Mouse (Mus musculus) brain, embryonic 18.5 days (tissue): ENCODE measurements around the gene Pde8a.

Experiments used
- DNase-seq: peaks from one replicate; pipeline ENCODE4 v3.0.0-alpha.2; 2012; ENCODE audit warnings: low read depth, low spot score

Pde8a gene

DNA sequence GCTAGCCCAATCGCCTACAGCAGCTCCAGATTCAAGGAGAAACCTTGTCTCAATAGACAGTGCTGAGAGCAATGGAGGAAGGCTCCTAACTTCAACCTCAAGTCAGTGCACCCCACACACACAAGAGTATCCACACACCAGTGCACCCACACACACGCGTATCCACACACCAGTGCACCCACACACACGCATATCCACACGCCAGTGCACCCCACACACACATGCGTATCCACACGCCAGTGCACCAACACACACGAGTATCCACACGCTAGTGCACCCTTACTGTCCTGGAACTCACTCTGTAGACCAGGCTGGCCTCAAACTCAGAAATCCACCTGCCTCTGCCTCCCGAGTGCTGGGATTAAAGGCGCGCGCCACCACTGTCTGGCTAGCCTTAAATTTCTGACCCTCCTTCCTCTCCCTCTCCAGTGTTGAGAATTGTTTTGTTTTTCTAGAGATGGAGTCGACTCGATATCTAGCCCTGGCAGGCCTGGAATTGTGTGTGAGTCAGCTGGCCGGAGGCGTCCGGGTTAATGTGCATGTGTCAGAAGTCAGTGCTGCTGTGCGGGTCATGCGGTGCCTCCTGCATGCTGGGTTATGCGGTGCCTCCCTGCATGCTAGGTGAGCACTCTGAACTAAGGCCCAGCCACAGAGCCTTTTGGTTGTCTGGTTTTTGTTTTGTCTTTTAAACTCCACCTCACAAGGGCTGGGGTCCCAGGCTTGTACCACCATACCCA, 124.6 kb downstream of the Pde8a start:
- DNase-seq: no peak

DNA sequence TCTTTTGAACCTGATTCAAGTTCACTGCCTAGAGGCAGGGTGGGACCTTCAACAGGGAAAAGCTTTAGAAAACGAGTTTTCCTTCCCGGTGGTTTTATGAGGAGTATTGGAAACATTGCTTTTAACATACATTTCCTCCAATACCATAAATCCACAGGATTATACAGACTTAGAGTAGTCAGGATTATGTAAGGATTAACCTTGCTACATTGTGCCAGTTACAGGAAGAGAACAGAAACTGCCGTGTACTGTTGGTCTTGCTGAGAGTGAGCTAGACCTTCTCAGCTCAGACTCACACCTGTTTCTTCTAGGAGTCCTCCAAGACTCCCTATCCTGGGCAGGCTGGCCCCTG, 125.1 kb downstream of the Pde8a start:
- no peak for DNase-seq

DNA sequence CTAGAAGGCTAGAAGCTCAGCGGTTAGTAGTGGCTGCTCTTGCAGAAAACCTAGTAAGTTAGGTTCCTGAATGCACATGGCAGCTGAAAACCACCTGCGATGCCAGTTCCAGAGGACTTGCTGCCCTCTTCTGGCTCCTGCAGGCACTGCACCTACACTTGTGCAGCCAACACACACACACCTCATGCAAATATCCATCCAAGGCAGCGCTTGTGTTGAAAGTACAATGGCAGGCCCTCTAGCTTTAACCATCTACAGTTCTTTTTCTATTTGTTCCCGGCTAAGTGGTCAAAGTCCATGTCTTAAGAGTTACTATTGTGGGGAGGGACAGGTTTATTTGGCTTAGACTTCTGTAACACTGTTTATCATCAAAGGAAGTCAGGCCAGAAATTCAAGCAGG, 126.4 kb downstream of the Pde8a start:
- DNase-seq: no peak

DNA sequence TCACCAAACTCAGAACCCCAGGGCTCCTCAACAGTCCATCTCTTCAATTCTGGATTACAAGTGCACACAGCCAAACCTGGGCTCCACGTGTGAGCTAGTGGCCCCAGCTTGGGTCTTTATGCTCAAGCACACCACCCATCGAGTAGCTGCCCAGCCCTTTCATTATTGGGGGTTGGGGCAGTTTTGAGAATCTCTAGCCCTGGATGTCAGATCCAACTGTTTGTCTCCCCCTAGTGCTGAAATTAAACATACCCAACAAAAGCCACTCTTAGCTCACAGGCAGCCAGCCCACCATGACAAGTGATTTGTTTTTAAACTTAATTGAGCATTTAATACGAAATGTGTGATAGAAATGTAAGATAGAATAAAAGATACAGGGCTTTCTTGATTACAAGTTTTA, 128.2 kb downstream of the Pde8a start:
- no peak for DNase-seq

DNA sequence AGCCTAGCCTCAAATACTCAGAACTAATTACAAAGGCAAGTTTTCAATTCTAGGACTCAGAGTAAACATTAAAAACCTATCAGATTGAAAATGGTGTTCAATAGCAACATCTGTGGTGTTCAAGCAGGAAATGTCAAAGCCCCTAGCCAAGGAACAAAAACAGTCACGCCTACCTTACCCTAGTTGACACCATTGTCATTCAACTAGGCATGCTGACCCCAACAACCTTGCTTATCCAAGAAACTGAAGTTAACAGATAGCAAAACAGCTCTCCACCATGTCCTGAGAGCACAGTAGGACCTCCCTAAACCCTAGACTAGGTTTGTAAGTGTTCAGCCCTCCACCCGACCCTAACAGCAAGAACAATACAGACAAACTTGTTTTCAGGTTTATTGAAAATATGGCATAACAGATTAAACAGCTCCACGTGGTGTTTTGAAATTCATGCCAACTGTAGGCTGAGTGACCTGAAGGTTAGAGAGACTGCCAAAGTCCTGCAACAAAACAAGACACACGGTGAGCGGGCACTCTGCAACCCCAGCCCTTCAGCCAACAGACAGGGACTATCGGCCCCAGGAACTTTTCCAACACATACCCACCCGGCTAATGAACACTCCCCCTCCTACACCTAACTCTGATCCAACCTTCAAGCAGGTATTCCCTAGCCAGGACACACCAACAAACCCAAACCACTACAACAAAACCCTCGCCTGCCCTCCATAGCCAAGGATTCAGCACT, 129.1 kb downstream of the Pde8a start:
- no peak for DNase-seq

DNA sequence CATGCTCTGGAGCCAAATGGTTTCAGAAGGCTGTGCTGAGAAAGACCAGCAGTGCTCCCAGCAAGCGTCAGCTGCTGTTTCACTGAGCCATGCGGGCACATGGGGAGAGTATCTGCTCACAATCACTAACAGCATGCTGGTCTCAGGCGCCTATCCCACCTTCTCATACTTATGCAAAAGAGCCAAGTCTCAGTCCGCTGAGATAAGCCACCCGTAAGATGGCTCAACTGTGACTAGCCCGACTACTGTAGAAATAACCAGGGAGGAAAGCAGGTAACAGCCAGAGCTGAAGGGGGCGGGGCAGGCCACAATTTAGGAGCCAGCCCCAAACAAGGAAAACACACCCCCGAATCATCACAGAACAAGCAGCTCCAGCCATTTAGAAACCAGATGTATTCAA, 129.9 kb downstream of the Pde8a start:
- DNase-seq: no peak

DNA sequence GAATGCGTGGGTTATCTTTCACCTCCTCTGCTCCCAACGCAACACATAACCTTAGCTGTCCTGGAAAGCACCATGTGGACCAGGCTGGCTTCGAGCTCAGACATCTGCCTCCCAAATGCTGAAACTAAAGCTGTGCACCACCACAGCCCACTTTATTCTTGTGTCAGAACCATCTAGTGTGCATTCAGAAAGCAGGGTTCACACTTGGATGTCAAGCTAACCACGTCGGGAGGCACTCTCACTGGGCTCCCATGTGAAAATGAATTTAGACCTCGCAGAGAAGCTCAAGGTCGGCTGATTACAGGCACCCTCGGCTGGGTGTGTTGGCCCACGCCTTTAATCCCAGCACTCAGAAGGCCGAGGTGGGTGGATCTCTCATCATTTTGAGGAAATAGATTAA, 130.4 kb downstream of the Pde8a start:
- no peak for DNase-seq

DNA sequence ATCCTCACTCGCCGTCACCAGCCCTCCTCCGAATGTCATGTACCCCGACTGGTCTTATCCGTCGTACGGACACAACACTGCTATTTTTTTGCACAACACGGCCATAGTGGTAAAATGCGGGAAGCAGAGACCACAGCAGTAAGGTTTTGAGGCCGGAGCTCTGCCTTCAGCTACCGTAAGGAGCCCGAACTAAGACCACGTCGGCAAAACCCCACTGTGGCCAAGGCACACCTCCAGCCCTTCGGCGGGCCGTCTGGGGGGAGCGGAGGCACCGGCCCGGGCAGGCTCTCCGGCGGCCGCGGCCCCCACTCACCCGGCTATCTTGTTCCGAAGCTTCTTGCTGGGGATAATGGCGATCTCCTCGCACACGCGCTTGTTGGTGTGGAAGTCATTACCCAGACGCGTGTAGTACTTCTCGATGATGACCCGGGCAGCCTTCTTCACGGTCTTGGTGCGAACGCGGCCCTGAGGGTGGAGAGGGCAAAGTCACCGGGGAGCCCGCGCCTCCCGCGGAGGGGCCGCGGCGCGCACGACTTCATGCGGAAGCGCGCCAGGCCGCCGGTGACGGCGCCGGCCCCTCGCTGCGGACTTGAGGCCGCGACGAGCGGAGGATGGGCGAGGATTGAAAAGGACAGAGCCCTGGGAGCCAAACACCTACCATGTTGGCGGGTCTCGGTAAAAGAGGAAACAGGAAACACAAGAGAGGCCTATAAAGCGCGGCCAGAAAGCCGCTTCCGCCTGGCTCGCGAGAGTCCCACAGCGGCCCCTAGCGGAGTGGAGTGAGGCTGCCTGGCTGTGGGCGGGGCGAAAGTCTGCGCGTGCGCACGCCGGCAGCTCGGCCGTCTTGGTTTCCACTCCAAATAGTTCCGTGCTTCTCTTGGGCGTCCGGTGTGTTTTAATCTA, 131.4 kb downstream of the Pde8a start, which contains the start of gene Rps17:
Gene Rps17 (minus strand): TSS at position 711 of the 903 bp plus-strand sequence.
- peak; percentile 80 for DNase-seq

DNA sequence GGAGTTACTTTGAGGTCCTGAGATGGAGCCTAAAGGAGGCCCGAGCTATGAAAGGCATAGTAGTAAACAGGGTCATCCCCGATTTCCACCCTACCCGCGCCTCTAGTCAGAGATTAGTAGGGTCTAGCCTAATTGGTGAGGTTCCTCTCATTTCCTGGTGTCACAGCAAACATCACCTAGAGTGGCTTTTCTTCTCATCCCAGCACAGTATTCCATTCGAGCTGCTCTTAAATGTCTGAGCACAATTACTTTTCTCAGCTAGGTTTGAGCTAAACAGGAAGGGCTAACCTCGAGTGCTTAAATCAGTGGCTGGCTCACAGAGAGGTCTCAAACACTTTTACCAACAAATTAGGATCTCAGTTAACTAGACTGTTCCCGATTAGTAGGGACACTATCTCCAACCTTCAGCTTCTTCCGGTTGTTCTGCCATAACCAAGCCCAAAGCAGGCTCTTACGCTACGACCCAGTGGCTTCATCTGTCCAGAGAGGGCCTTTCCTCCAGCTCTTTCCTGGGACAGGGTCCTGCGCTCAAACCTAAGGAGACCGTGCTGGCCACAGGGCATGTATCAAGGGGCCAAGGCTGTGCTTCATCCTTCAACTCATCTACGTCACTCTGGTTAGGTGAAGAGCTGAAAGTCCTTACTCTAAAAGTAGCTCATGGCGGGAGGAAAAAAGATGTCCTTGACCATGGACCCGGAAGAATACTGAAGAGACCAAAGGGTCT, 132.2 kb downstream of the Pde8a start:
- DNase-seq: no peak

DNA sequence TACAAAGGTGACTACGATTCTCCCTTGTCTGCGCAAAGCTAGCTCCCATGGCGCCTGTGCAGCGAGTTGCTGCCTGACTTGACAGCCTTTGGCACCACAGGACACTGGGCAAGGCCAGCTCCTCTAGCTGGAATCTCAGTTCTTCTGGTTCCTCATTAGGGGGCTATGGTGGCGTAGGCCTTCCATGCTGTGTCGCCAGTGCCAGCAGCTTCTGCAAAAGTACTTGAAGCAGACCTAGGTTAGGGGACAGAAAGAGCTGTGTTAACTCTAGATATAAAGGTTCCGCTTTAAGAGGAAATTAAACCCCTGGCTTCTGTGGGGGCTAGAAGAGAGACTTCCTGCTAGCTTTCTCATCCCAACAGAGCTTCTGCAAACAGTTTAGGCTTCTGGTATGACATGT, 134.8 kb downstream of the Pde8a start:
- DNase-seq: no peak

DNA sequence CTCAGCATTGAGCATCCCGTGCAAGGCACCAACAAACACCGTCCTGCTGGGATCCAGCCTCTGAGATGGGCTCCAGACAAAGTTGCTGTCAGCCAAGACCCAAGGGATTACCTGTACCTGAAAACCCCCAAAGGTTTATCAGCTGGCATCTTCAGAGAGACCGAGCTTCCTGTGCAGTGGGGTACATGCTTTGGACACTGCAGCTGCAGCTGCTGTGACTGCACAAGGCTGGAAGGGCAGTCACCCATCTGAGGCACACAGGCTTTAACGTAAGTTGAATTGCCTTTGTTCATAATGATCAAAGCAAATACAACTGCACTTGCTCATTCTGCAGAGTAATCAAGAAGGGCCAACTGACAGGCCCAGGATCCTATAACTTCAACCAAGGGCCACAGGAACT, 138.4 kb downstream of the Pde8a start:
- no peak for DNase-seq

DNA sequence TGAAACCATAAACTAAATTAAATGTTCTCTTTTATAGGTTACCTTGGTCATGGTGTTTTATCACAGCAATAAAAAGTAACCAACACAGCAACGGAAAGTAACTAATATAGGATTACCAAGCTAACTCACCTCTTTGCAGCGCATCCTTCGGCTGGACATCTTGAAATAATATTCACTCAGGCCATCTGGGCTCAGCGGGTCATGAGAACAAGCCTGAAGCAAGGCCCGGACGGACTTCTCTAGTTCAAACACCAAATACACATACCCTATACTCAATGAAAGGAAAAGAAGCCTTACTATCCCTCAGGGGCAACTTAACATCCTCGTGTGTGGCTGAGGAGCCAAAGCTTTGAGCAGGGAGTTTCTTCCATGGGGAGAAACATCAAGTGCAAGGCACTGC, 142.3 kb downstream of the Pde8a start:
- no peak for DNase-seq

DNA sequence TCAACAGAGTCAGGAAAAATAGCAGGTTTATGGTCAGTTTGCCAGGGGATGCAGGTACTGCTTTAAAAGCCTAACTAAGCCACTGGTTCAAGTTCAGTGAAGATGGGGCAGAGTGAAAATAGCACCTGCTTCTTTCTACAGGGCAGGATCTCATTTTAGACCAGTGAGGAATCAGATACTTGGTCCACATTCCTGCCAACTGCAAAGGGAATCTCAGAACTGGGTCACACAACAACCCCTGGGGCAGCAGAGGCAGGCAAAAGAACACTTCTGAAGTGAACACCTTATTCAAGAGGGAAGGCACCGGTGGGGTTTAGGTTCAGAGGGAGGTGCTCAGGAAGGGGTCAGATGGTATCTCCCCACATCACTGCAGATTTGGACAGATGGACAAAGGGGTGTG, 143.0 kb downstream of the Pde8a start:
- DNase-seq: no peak

DNA sequence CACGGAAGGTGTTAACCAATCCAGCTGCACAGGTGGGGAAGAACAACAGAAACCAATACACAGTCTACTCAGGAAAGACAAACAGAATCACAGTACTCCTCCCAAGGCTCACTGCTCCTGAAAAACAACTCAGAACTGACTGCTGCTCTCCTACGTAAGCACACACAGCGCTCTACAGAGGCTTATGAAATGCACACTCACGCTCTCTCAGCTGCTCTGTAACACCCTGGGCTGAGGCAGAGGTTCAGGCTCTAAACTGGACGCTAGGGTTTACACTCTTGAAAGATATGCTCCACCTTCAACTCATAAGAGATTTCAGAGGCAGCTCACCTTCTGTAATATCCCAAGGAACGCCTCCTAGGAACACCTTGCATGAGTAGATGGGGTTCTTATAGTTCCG, 143.6 kb downstream of the Pde8a start:
- DNase-seq: no peak

DNA sequence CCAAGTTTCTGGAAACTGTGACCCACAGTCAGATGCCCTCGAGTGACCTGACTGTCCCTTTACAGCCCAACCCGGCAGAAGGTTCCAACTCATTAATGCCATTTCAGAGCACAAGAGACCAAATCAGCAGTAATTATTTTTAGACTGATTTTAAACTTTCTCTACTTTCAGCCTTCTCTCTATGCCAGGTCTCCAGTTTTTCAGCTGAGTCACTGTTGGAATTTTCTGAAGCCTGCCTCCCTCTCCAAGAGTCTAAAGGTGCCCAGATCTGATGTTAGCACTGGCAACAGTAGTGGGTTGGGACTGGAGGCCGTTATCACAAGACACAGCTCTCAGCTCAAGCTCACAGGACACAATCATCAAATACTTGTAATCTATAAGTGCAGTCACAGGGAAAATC, 154.6 kb downstream of the Pde8a start:
- no peak for DNase-seq

DNA sequence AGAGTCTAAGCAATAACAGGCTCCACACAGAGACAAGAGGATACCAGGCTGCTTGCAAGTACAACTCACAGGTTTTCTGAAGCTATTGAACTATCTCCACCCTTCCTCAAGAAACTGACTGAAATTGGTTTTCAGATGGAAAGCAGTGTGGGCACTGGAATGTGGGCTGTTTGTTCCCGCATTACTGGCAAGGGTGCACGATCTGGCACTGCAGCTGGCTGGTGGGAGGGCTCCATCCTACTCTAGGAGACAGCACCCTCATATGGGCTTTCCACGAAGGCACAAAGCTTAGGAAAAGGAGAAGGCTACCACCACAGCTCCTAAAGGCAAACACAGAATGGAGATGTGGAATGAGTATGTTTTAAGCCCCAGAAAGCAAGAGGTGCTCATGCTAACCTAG, 156.3 kb downstream of the Pde8a start:
- no peak for DNase-seq

DNA sequence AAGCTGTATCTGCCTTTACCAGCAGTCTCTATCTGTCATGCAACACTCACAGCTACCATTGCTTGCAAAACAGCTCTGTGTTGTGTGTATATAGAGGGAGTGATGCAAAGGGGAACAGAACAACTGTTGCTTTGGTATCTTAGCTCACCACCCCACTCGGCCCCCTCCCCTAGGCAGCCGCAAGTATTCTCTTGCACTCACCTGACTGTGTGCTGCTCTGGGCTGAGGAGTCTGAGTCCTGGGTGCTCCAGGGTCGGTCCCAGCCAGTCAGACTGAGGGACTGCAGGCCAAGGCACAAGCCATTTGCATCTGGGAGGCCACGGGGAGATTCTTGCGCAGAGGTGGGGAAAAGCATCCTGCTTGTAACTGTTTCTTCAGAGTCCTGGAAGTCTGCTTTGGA, 158.4 kb downstream of the Pde8a start:
- no peak for DNase-seq

DNA sequence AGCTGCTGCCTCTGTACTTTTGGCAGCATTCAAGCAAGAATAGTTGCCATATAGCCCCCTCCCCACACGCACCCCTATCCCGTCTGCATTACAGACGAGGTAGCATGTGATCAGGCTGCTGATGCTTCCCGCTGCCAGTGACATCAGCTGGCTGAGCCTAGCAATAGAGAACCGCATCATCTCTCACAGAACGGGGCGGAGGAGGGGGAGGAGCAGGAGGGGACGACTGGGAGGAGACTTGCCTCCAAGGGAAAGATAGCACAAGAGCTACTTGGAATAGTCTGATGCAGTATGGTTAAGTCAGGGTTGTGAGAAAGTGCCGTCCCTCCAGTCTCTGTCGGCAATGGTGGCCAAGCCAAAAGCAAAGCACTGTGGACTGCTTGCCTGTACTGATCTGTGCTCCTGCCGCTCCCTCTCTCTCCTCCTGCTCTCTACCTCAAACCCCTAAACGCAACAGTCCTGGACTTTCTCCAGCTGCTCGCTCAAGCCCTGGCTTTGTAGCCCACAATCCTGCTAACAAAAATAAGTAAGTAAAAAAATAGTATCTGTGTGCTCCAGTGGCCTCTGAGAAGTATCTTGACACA, 159.0 kb downstream of the Pde8a start:
- peak; percentile 43 for DNase-seq

DNA sequence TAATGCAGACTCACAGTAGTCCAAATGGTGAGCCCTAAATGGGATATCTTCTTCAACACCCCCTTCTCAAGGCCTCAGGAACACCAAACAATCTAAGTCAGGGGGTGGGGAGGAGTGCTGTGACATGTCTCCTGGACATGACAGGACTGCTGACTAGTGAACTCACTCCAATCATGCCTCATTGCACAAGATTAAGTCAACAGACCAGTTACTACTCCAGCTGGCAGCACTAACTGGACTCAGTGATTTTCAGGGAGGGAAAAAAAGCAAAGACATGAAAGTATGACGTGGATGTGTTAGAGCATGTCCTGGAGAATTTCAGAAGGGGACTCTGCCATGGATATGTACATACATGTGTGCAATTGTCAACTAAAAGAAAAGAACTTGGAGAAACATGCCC, 166.0 kb downstream of the Pde8a start:
- DNase-seq: no peak
